Mouse (Mus musculus): Measurements from ENCODE around the gene Anapc7.
"Not testable (repeated sequence)": the region's sequence is repeated elsewhere in the genome, so short reads cannot be mapped to it uniquely, and the experiment has no call there.

Anapc7 gene

DNA sequence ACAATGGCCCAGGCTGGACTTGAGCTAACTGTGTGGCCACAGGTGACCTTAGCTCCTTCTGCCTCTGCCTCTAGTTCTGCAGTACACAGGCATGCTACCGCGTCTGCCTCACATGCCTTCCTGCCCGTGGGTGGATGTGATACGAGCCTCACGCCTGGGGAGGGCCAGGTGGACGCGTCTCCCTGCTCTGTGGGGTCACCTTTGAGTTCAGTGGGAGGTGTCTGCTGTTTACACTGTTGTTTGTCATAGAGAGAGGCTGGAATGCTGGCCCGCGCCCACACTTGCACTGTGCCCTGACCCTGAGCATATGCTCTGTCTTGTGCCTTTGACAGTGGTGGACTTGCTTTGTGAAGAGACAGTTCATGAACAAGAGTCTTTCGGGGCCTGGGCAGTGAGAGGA lies 16.0 kb upstream of the Anapc7 start:
- DNase-seq (ENCODE audit: low spot score in 2 of 2): no peak

- DNase-seq (ENCODE audit: low spot score in 2 of 2): no peak
These were observed 11.5 kb upstream of the Anapc7 start for GRCm38 (mm10) chr5:122409692-122410645.

DNA sequence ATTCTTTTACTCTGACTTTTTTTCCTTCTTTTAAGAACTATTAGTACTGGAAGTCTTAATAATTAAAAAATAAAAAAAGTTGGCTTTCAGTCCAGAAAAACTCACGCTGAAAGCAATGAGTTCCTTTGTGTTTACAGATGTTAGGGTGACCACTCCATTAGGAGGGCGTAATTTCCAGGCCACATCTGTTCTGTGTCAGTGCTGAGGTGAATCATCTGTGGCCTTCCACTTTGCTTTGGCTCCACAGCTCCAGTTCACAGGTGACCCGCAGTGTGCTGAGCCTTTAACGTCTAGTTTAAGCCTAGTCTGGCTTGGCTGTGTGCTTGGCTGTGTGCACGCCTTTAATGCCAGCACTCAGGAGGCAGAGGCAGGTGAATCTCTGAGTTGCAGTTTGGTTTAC lies 9.6 kb upstream of the Anapc7 start:
- DNase-seq (ENCODE audit: low spot score in 2 of 2): no peak

DNA sequence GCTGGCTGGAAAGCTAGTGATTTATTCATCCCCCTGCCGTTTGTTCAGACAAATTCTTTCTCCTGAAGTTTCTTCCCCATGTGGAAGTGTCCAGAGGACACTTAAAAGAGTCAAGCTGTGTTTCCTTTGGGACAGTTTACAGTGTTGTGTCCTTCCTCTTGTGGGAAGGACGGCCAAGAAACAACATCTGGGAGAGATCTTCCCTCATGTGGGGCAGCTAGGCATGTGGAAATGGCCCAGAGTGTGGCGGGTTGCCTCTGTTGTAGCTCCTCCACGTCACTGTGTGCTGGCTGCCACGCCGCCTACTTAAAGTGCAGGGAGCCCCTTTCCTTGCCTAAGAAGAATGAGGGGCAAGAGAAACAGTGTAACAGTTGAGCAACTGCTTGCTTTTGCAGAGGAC lies 8.7 kb upstream of the Anapc7 start:
- DNase-seq (ENCODE audit: low spot score in 2 of 2): no peak

- DNase-seq (ENCODE audit: low spot score in 2 of 2): no peak
These were observed 7.1 kb upstream of the Anapc7 start for GRCm38 (mm10) chr5:122414351-122414750.

DNA sequence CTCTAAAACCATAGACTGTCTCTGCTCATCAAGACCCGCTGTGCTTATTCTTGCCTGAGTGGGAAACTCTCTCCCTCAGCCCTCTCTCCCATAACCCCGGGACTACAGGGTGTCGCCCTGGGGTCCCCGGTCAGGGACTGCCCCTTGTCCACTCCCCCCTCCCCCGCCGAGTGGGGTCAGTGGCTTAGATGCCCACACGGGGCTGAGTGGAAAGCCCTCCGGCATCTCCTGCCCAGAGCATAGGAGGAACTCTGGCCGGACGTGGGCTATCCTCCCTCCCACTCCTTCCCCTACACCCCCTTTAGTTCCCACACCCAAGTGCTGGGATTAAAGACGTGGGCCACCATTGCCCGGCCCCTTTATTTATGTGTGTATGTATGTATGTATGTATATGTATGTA lies 6.0 kb upstream of the Anapc7 start:
- DNase-seq (ENCODE audit: low spot score in 2 of 2): no peak

- not testable (repeated sequence) for DNase-seq (ENCODE audit: low spot score in 2 of 2)
These were observed 817 bp upstream of the Anapc7 start for GRCm38 (mm10) chr5:122420676-122421075.

- DNase-seq (ENCODE audit: low spot score in 2 of 2): peak; percentile 92 to 97
These were observed 825 bp downstream of the Anapc7 start for GRCm38 (mm10) chr5:122422071-122422964.

DNA sequence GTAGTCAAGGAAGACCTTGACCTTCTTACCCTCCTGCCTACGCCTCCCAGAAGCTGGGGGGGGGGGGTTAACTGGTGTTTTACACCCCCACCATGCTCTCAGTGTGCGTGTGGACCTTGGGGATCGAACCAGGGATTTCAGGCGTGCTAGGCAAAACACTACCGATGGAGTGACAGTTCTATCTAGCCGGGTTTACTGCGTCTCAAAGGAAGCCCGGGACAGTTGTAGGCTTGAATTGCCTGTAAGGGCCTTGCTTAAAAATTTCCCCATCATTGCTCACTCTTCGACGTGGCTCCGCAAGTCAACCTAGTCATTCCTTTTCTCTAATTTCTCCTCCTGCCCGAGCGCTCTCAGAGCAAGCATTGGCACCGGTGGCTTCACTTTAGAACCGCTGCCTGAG lies 1.6 kb downstream of the Anapc7 start:
- no peak for DNase-seq (ENCODE audit: low spot score in 2 of 2)

DNA sequence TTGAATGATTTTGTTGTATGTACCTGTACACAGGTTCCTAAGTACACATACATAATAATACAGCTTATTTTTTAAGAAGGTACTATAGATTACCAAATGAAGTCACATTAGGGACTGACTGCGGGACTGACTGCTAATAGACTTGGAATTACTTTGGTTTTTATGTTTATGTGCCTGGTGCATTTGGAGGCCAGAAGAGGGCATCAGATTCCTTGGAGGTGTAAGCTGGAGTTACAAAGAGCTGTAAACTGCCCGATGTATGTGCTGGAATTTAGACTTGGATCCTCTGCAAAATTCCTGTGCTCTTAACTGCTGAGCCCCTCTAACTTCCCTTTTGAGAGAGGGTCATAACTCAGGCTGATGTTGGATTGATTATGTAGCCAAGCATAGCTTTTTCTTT lies 4.1 kb downstream of the Anapc7 start:
- no peak for DNase-seq (ENCODE audit: low spot score in 2 of 2)

- DNase-seq (ENCODE audit: low spot score in 2 of 2): no peak
These were observed 8.7 kb downstream of the Anapc7 start for GRCm38 (mm10) chr5:122430036-122430775.

DNA sequence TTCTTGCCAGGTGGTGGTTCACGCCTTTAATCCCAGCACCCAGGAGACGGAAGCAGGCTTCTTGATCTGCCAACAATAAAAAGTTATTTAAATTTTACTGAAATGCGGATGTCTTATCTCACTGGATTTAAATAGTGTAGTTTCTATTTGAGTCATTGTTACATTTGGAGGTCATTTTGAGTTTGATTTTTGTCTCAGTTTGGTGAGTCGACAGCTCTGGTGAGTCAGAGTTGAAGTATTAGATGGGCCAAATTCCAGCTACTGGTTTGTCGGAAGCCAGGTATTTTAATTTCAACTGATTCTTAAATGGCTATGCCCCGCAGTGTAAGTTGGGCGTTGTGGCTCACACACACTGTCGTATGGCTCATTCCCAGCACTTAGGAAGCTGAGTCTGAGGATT lies 9.7 kb downstream of the Anapc7 start:
- DNase-seq (ENCODE audit: low spot score in 2 of 2): no peak

- no peak for DNase-seq (ENCODE audit: low spot score in 2 of 2)
These were observed 13.0 kb downstream of the Anapc7 start for GRCm38 (mm10) chr5:122434541-122434940.

- DNase-seq (ENCODE audit: low spot score in 2 of 2): no peak
These were observed 18.1 kb downstream of the Anapc7 start for GRCm38 (mm10) chr5:122439400-122440094.

DNA sequence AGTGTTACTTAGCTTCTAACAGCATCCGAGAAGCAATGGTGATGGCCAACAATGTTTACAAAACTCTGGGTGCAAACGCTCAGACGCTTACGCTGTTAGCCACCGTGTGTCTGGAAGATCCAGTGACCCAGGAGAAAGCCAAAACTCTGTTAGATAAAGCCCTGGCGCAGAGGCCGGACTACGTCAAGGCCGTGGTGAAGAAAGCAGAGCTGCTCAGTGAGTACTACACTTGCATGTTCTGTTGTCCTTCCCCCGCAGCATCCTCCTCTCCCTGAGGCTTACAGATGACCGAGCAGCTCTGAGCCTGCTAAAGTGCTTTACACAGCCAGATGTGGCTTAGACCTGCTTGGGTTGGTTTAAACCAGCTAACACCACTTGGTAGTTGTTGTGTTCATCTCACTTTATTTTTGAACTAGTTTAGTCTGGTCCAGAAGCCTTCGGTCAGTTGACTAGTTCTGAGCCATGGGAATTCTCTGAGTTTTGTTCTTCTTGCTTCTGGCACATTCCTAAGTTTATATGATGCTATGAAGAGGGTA lies 18.7 kb downstream of the Anapc7 start:
- DNase-seq (ENCODE audit: low spot score in 2 of 2): no peak

GRCm38 (mm10) chr5:122444492-122444891 lies 23.0 kb downstream of the Anapc7 start:
- DNase-seq (ENCODE audit: low spot score in 2 of 2): no peak

DNA sequence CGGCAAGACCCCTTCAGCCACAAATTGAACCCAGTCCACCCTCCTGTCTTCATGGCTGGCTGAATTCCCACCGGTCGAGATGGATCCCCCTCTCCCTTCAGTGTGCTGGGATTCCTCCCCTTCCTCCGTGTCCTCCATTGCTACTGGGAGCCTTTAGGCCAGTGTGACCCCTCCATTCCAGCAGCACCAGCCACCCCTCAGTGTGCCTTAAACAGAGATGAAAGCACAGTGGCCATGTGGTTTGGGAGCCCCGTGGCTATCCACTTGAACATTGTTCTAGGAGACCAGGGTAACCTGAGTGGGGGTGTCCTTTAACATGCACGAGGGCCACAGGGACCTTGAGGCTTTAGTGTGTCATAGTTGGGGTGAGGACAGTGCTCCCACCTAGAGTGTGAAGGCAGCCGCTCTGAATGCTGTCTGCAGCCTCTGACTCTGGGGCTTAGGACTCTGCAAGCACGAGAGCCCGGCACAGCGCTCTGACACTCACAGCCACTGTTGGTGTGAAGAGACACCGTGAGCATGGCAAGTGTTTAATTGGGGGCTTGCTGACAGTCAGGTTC lies 23.6 kb downstream of the Anapc7 start:
- no peak for DNase-seq (ENCODE audit: low spot score in 2 of 2)

DNA sequence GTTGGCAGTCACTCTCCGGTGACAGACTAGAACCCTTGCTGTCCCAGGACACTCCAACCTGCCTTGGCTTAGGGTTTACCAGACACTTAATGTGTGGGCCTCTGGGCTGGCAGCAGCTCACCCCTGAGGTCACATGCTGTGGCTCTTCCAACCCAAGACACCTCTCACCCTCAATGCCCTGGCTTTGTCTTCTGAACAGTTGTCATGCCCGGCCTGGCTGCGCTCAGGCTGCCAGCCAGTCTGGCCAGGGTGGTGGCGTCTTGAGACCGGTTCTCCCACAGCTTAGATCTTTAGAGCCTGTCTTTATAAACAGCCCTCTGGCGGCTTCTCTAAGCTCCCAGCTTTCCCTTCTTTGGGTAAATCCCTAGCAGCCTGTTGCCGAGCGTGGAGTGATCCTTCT lies 26.4 kb downstream of the Anapc7 start:
- DNase-seq (ENCODE audit: low spot score in 2 of 2): no peak

DNA sequence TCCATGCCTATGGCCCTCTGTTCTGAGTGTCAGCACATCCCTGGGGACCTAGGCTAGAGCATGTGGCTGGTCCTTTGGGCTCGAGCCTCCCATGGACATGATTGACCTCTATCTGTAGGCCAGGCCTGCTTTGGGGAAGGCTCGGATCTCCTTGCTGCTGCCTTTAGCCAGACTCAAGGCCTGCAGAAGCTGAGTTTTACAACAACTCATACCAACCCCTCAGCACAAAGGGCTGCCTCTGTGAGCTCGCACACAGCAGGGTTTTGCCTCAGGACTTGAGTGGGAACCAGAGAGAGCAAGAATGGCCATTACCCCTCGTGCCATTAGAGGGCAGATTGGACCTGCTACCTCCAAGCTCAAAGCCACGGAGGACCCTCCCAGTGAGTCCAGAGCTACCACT lies 27.4 kb downstream of the Anapc7 start:
- no peak for DNase-seq (ENCODE audit: low spot score in 2 of 2)

- no peak for DNase-seq (ENCODE audit: low spot score in 2 of 2)
These were observed 28.5 kb downstream of the Anapc7 start for GRCm38 (mm10) chr5:122449946-122450345.

DNA sequence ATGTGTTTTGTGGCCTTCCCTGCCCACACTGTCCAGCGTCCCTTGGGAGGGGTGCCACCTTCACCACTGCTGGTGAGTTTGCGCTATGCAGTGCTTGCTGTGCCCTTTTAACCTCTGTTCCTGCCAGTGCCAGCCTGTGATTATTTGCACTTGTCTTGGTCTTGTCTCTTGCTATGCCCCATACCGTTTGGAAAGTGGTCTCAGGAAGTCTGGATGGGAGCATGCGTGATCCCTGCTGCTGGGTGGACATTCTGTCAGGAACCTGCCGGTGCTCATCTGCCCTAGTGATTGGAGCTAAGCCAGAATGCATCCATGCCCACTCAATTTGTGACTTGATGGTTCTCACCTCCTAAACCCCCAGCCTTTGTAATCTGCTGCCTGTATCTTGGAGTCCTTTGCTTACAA lies 29.4 kb downstream of the Anapc7 start:
- no peak for DNase-seq (ENCODE audit: low spot score in 2 of 2)

Measured in spleen, postnatal 4 days (tissue).